Mouse (Mus musculus) cerebellum, postnatal 25 days (tissue): ENCODE measurements around the gene Gas2l3.

Experiments
- DNase-seq, 2 experiments: peaks; one replicate each; pipeline ENCODE4 v3.0.0; 2021; ENCODE audit warnings: mixed read lengths in 2 of 2

Gas2l3 gene

GRCm38 (mm10) chr10:89443115-89443622, 598 bp downstream of the Gas2l3 start:
- DNase-seq: peak in 1 of 2 experiments; percentile 8

- DNase-seq: no peak
Measured at GRCm38 (mm10) chr10:89442640-89443039, 1.1 kb downstream of the Gas2l3 start.

GRCm38 (mm10) chr10:89441961-89442360, 1.8 kb downstream of the Gas2l3 start:
- DNase-seq: no peak

- no peak for DNase-seq
Measured at GRCm38 (mm10) chr10:89439380-89439779, 4.4 kb downstream of the Gas2l3 start.

- peak; percentile 24 to 41 for DNase-seq
Measured at GRCm38 (mm10) chr10:89437996-89438395, 5.8 kb downstream of the Gas2l3 start.

GRCm38 (mm10) chr10:89437472-89437871, 6.3 kb downstream of the Gas2l3 start:
- DNase-seq: no peak

GRCm38 (mm10) chr10:89435920-89436319, 7.8 kb downstream of the Gas2l3 start:
- DNase-seq: peak in 1 of 2 experiments; percentile 16

- no peak for DNase-seq
Measured at GRCm38 (mm10) chr10:89435413-89435812, 8.4 kb downstream of the Gas2l3 start.

GRCm38 (mm10) chr10:89434509-89435210, 9.1 kb downstream of the Gas2l3 start:
- no peak for DNase-seq

- DNase-seq: no peak
Measured at GRCm38 (mm10) chr10:89432743-89433142, 11.0 kb downstream of the Gas2l3 start.

GRCm38 (mm10) chr10:89430751-89431150, 13.0 kb downstream of the Gas2l3 start:
- no peak for DNase-seq

GRCm38 (mm10) chr10:89424800-89425393, 18.9 kb downstream of the Gas2l3 start:
- no peak for DNase-seq

- no peak for DNase-seq
Measured at GRCm38 (mm10) chr10:89424217-89424616, 19.6 kb downstream of the Gas2l3 start.

GRCm38 (mm10) chr10:89423164-89423778, 20.5 kb downstream of the Gas2l3 start:
- no peak for DNase-seq

GRCm38 (mm10) chr10:89422504-89423158, 21.1 kb downstream of the Gas2l3 start:
- DNase-seq: no peak

- no peak for DNase-seq
Measured at GRCm38 (mm10) chr10:89417966-89418365, 25.8 kb downstream of the Gas2l3 start.

- DNase-seq: no peak
Measured at GRCm38 (mm10) chr10:89415478-89415877, 28.3 kb downstream of the Gas2l3 start.

GRCm38 (mm10) chr10:89407551-89407950, 36.2 kb downstream of the Gas2l3 start:
- no peak for DNase-seq

GRCm38 (mm10) chr10:89406733-89407484, 36.9 kb downstream of the Gas2l3 start:
- DNase-seq: no peak

GRCm38 (mm10) chr10:89404936-89405335, 38.8 kb downstream of the Gas2l3 start:
- no peak for DNase-seq

- DNase-seq: peak; percentile 82 to 90
Measured at GRCm38 (mm10) chr10:89400674-89401336, 43.0 kb downstream of the Gas2l3 start.

- DNase-seq: peak; percentile 26 to 63
Measured at GRCm38 (mm10) chr10:89395823-89396222, 47.9 kb downstream of the Gas2l3 start.
